Mouse (Mus musculus) ES-E14 (cell line): Measurements from ENCODE around the gene Trim2.

ENCODE experiments used
- CHD2 ChIP-seq: IDR thresholded peaks from 2 replicates; pipeline ENCODE4 v1.6.1; 2014; ENCODE audit warnings: mild to moderate bottlenecking, low read depth, low read length, inconsistent platforms
- ZC3H11A ChIP-seq: IDR thresholded peaks from 2 replicates; pipeline ENCODE4 v1.6.1; 2012; ENCODE audit warnings: low read depth, mild to moderate bottlenecking, inconsistent platforms, low read length, borderline replicate concordance
- ZNF384 ChIP-seq: IDR thresholded peaks from 2 replicates; pipeline ENCODE4 v1.6.1; 2012; ENCODE audit warnings: low read depth, low read length, inconsistent platforms

DNA sequence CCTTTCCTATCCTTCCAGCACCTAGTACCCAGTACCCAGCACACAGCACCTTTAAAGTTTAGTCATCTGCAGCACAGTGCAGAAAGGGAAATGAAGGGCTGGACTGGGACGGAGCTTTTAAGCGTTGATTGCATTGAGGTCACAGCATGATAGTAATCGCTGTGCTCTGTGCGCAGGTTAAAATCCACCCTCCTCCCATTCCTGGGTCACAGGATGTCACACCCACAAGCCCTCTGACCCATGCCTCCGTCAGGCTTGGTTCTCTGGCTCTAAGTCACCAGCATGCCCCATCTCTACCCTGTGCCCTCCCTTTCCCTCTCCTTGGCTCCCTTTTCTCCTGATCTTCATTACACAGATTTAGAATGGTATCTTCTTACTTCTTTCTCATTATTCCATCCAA is 20.4 kb downstream of the Trim2 start:
- TF ChIP-seq ZNF384: no peak
- TF ChIP-seq ZC3H11A: no peak
- no peak for TF ChIP-seq CHD2
